Comparison of ENCODE assay signal across 25 mouse cellular contexts in the genomic region with DNA sequence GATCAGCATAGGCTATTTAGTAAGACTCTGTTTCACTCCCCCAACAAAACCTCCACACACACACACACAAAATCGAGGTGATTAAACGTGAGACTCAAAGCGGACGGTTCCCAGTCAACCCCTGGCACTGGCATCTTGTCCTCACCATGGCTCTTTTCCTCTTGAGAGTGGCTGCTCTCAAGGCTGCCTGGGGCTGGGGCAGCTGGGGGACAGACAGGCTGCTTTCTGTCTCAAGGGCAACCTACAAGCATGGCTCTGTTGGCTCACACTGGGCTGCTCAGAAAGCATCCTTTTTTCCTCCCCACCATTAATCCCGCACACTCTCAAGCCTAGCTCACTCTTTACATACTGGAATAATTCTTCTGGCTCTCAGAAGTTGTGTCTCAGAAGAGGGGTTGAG. TPM values are rescaled to one million over a fixed set of nuclear protein-coding genes. Genes with fewer than 3 reads are reported as not detected.
DNase-seq lines count a peak whose midpoint lies in the region; ATAC-seq and TF ChIP-seq lines count a peak whose summit lies in the region.
"Had no signal": no experiment of that assay in that cellular context is flagged by ENCODE, and none has a peak within 500 bp of the region (broad histone marks: within the 10 kb centered on the region; RNA-seq: fewer than 3 reads in every experiment).

No protein-coding gene starts in this region.

- no peak overlapping the region for H3K9ac ChIP-seq in forebrain, embryonic 11.5 days (ENCODE audit: low read length)
- H3K9ac ChIP-seq in hindbrain, postnatal 0 days (replicated peaks; ENCODE audit: low read length) = no peak overlapping the region
- H3K9ac ChIP-seq: embryonic facial prominence, embryonic 12.5 days; forebrain, embryonic 13.5 days; forebrain, embryonic 15.5 days had no signal

- H3K9me3 ChIP-seq in forebrain, embryonic 10.5 days = no peaks in the 10 kb centered on the region
- H3K9me3 ChIP-seq in forebrain, embryonic 11.5 days (ENCODE audit: control insufficient read depth, low read length) = no peaks in the 10 kb centered on the region
- no peaks in the 10 kb centered on the region for H3K9me3 ChIP-seq in hindbrain, embryonic 10.5 days
- no peaks in the 10 kb centered on the region for H3K9me3 ChIP-seq in hindbrain, postnatal 0 days (ENCODE audit: low read length)
- H3K9me3 ChIP-seq: embryonic facial prominence, embryonic 10.5 days; embryonic facial prominence, embryonic 12.5 days; forebrain, embryonic 13.5 days; forebrain, embryonic 15.5 days had no signal

- no peak for ATAC-seq in forebrain, embryonic 11.5 days (replicated peaks; ENCODE audit: low FRiP score)
- ATAC-seq in hindbrain, postnatal 0 days = no peak
- ATAC-seq: activated CD4-positive, CD25-positive, alpha-beta regulatory T cell, adult 4 months; CD4-positive, CD25-positive, alpha-beta regulatory T cell, adult 4 months; forebrain, embryonic 13.5 days; forebrain, embryonic 15.5 days; Patski had no signal

- no peak overlapping the region for H3K4me2 ChIP-seq in forebrain, embryonic 11.5 days (ENCODE audit: low read depth, low read length, severe bottlenecking)
- no peak overlapping the region for H3K4me2 ChIP-seq in hindbrain, postnatal 0 days (ENCODE audit: low read depth, low read length)
- H3K4me2 ChIP-seq: embryonic facial prominence, embryonic 12.5 days; forebrain, embryonic 13.5 days; forebrain, embryonic 15.5 days had no signal

- WGBS in forebrain, embryonic 10.5 days = 88% methylated on average over 5 of the region's 5 CpGs
- 86% methylated on average over 5 of the region's 5 CpGs for WGBS in forebrain, embryonic 11.5 days
- 91% methylated on average over 5 of the region's 5 CpGs for whole genome bisulfite sequencing in hindbrain, embryonic 10.5 days
- WGBS in hindbrain, postnatal 0 days = 57% methylated on average over 5 of the region's 5 CpGs

- H3K36me3 ChIP-seq in forebrain, embryonic 10.5 days (replicated peaks) = no peaks in the 10 kb centered on the region
- no peaks in the 10 kb centered on the region for H3K36me3 ChIP-seq in forebrain, embryonic 11.5 days (ENCODE audit: control insufficient read depth, insufficient read depth, low read length)
- no peaks in the 10 kb centered on the region for H3K36me3 ChIP-seq in hindbrain, embryonic 10.5 days
- H3K36me3 ChIP-seq in hindbrain, postnatal 0 days (ENCODE audit: insufficient read depth, low read length) = no peaks in the 10 kb centered on the region
- H3K36me3 ChIP-seq: embryonic facial prominence, embryonic 12.5 days; forebrain, embryonic 15.5 days; G1E had no signal

- intact Hi-C loops in left cerebral cortex, postnatal 14 days (cut with DNase I) = no loop called here
- intact Hi-C loops in left cerebral cortex, postnatal 25 days (cut with DNase I) = no loop called here

- 0 out of 2 replicates have a peak, but pooled peaks cover 5% of the 10 kb centered on the region for H3K27me3 ChIP-seq in forebrain, embryonic 10.5 days (ENCODE audit: poor library complexity, severe bottlenecking)
- no peaks in the 10 kb centered on the region for H3K27me3 ChIP-seq in forebrain, embryonic 11.5 days (ENCODE audit: control insufficient read depth, insufficient read depth, low read length)
- H3K27me3 ChIP-seq in hindbrain, embryonic 10.5 days (ENCODE audit: insufficient read depth, poor library complexity, severe bottlenecking) = peaks cover 32% of the 10 kb centered on the region; the same call in 1 of the 2 replicates
- no peaks in the 10 kb centered on the region for H3K27me3 ChIP-seq in hindbrain, postnatal 0 days (ENCODE audit: insufficient read depth, low read length)
- H3K27me3 ChIP-seq: embryonic facial prominence, embryonic 12.5 days; forebrain, embryonic 13.5 days; forebrain, embryonic 15.5 days; Patski had no signal

- DNase-seq in forebrain, embryonic 10.5 days (ENCODE audit: extremely low spot score, low spot score) = no peak
- DNase-seq in forebrain, embryonic 11.5 days (ENCODE audit: low spot score) = no peak
- no peak for DNase-seq in hindbrain, embryonic 10.5 days (ENCODE audit: low spot score)
- DNase-seq in hindbrain, postnatal 0 days (ENCODE audit: low spot score) = no peak
- peak; percentile 33 to 49 for DNase-seq in left cerebral cortex, postnatal 14 days (ENCODE audit: low spot score in 2 of 2)
- DNase-seq in left cerebral cortex, postnatal 25 days (ENCODE audit: low spot score in 2 of 2) = no peak
- peak; percentile 59 to 68 for DNase-seq in right cerebral cortex, postnatal 10 days (ENCODE audit: low spot score in 2 of 2)
- DNase-seq in right cerebral cortex, postnatal 14 days = no peak
- DNase-seq: adrenal gland, adult 8-10 months; adrenal gland, postnatal 14 days; adrenal gland, postnatal 36 days; B cell, adult 2 months; cerebellum, adult 11-12 months; cerebellum, adult 2 months; cerebellum, adult 9-10 months; cerebellum, postnatal 25 days had no signal

- H3K4me3 ChIP-seq in forebrain, embryonic 10.5 days = no peak overlapping the region
- H3K4me3 ChIP-seq in forebrain, embryonic 11.5 days (ENCODE audit: low read depth, low read length) = no peak overlapping the region
- no peak overlapping the region for H3K4me3 ChIP-seq in hindbrain, embryonic 10.5 days
- no peak overlapping the region for H3K4me3 ChIP-seq in hindbrain, postnatal 0 days (ENCODE audit: low read length)
- H3K4me3 ChIP-seq: embryonic facial prominence, embryonic 10.5 days; embryonic facial prominence, embryonic 12.5 days; forebrain, embryonic 13.5 days; forebrain, embryonic 15.5 days had no signal

- no peak for TF ChIP-seq CTCF in hindbrain, postnatal 0 days (IDR thresholded peaks at IDR 0.05; ENCODE audit: low read depth)

- peaks cover 27% of the 10 kb centered on the region for H3K4me1 ChIP-seq in forebrain, embryonic 10.5 days
- H3K4me1 ChIP-seq in forebrain, embryonic 11.5 days (replicated peaks; ENCODE audit: control insufficient read depth, insufficient read depth, low read length) = no peaks in the 10 kb centered on the region
- H3K4me1 ChIP-seq in hindbrain, embryonic 10.5 days (replicated peaks) = peaks cover 45% of the 10 kb centered on the region
- H3K4me1 ChIP-seq in hindbrain, postnatal 0 days (ENCODE audit: insufficient read depth, low read length) = no peaks in the 10 kb centered on the region
- H3K4me1 ChIP-seq: forebrain, embryonic 13.5 days; forebrain, embryonic 15.5 days had no signal

- 0 out of 2 replicates have a peak overlapping the region, but pooled peaks have one; percentile 12 for H3K27ac ChIP-seq in forebrain, embryonic 10.5 days
- H3K27ac ChIP-seq in forebrain, embryonic 11.5 days (ENCODE audit: low read depth, low read length) = no peak overlapping the region
- peak overlapping the region; percentile 57; the same call in 1 of the 2 replicates for H3K27ac ChIP-seq in hindbrain, embryonic 10.5 days
- no peak overlapping the region for H3K27ac ChIP-seq in hindbrain, postnatal 0 days
- H3K27ac ChIP-seq: embryonic facial prominence, embryonic 10.5 days; embryonic facial prominence, embryonic 12.5 days; forebrain, embryonic 13.5 days; forebrain, embryonic 15.5 days had no signal

RNA-seq across cellular contexts. Expression of a gene that starts 27.1 kb away (rescaled TPM):
- polyA plus RNA-seq in forebrain, embryonic 10.5 days (2016; fragmentation: Nextera tagmentation; extraction: Ambion mirVana) = 2.4 and 2.5 TPM in 2 replicates
- 1.6 and 2.1 TPM in 2 replicates for polyA plus RNA-seq in forebrain, embryonic 11.5 days (2014; fragmentation: Nextera tagmentation; extraction: Ambion mirVana)
- polyA plus RNA-seq in hindbrain, embryonic 10.5 days (2016; fragmentation: Nextera tagmentation; extraction: Ambion mirVana) = 3.8 and 4.6 TPM in 2 replicates
- total RNA-seq in hindbrain, postnatal 0 days (2014; rRNA removed) = 3.5 and 5.6 TPM in 2 replicates
- 2.5 and 2.6 TPM in 2 replicates for polyA plus RNA-seq in hindbrain, postnatal 0 days (2015; fragmentation: Nextera tagmentation; extraction: Ambion mirVana)
- 1 to 10 TPM; 1.8 to 2.3 TPM for total RNA-seq in left cerebral cortex, postnatal 14 days (2021)
- 1 to 10 TPM; 2.1 to 2.5 TPM for total RNA-seq in left cerebral cortex, postnatal 25 days (2021)
- total RNA-seq: CH12.LX had no signal
- polyA plus RNA-seq: activated CD4-positive, CD25-positive, alpha-beta regulatory T cell, adult 4 months had no signal

Comparison
In these comparisons a context has a peak if more than half of its experiments do, and no peak if none do; other contexts are left out.
1. DNase-seq: peak in left cerebral cortex, postnatal 14 days (2 of 2) and right cerebral cortex, postnatal 10 days (2 of 2); none in forebrain, embryonic 10.5 days (single experiment), forebrain, embryonic 11.5 days (single experiment), hindbrain, embryonic 10.5 days (single experiment), hindbrain, postnatal 0 days (single experiment), left cerebral cortex, postnatal 25 days (0 of 2) and right cerebral cortex, postnatal 14 days (single experiment).
2. H3K27ac ChIP-seq: peak in forebrain, embryonic 10.5 days (single experiment) and hindbrain, embryonic 10.5 days (single experiment); none in forebrain, embryonic 11.5 days (single experiment) and hindbrain, postnatal 0 days (single experiment).